Mouse (Mus musculus): ENCODE data around the gene Gm1604a. TPM values are rescaled to one million over a fixed set of nuclear protein-coding genes. Genes with fewer than 3 reads are reported as not detected.
A peak's percentile ranks its signal among the peaks of the same experiment; 100 is the strongest.
"Not testable (repeated sequence)": the region's sequence is repeated elsewhere in the genome, so short reads cannot be mapped to it uniquely, and the experiment has no call there.

Gene Gm1604a
- total RNA-seq (2021): not detected
- long read RNA-seq, experiment 1: 0 reads
- long read RNA-seq, experiment 2: 0 reads

DNA sequence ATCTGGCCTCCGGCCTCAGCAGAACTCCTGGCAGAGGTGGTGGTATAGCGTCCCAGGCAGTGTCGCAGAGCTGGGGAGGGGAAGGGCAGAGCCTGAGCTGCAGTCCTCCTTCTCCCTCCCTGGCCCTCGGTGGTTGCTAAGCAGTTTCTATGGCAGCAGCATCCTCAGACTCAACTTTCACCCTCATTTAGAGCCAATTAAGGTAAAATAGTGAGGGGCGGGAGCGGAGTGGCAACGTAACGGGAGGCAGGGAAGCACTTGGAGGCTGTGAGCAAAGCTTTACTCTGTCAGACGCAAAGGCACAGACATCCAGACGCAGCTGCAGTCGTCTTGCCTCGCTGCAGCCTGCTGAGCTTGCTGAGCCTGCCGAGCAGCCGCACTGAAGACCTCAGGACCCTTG lies at the start of gene Gm1604a:
Gene Gm1604a (plus strand): TSS at position 312 of the 400 bp plus-strand sequence.
- DNase-seq (ENCODE audit: low spot score in 2 of 2): not testable (repeated sequence)

DNA sequence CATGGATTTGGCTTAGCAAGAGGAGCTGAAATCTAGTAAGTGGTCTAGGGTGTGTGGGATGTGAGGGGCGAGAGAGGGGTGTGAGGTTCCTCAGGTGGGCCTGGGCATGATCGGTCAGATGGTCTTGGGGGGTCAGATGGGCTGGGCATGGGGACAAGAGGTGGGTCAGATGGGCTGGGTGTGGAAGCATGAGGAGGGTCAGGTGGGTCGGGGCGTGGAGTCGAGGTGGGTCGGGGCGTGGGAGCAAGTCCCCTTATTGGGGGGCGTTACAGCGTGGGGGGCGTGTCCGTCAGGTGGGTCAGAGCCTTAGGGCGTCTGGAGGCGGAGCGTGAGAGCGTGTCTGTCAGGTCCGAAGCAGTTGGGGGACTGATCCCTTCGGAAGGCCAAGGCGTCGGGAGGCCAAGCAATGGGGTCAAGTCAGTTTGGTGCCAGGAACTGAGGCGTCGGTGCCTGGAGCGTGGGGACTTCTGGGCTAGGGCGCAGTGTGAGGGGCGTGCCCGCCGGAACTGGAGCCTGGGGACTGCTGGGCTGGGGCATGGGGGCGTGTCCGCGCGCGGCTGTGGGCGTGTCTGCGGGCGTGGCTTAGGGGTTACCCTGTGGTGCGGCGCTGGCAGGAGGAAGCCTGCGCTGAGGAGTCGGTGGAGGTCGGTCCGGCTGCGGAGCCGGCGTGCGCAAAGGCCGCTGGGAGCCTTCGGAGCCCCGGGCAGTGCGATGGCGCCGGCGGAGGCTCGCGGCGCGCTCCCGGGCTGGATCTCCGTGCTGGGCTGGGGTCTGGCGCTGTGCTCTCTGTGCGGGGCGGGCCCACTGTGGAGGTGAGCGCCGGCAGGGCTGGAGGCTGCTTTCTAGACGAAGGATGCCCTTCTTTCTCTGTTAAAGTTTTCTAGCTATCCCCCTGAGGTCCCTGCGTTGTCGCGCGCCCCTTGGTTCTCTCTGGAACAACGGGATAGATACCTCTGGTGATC lies 46.8 kb upstream of the Gm1604a start, which contains the start of gene Gm49721:
Gene Gm49721 (plus strand): TSS at position 618 of the 962 bp plus-strand sequence.
- DNase-seq (ENCODE audit: low spot score in 2 of 2): peak; percentile 59 to 67

DNA sequence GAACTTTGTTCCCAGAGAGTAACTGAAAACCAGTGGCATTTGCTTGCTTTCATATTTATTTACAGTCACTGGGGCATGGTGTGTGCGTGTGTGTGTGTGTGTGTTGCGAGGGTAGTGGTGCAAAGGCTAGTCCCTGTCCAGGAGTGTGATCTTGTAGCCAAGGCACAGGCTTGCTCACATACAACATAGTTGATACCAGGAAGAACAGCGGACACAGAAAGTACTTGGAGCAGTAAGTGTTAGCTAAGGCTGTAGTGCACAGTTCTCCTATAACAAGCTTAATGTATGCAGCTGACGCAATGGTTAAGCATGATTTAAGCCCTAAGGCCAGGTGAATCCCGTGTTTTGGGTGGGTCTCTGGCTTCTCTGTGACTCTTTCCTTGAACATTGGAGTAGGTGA lies 46.0 kb upstream of the Gm1604a start:
- DNase-seq (ENCODE audit: low spot score in 2 of 2): not testable (repeated sequence)

DNA sequence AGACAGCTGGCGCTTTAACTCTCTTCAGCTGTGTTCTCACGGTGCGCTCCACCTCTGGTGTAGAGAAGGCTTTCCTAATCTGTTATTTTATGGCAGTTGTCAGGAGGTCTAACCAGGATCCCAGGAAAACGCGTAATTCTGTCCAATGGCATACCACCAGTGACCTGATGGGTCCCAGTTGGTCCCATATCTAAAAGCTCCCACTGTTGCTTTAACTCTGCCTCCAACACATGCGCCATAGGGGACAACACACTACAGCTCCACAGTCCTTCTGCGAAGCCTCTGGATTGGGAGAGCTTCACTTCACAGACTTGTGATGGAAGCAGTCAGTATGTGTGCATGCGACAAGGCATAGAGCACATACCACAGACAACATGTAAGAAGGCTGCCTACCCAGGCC lies 45.2 kb upstream of the Gm1604a start:
- DNase-seq (ENCODE audit: low spot score in 2 of 2): not testable (repeated sequence)

DNA sequence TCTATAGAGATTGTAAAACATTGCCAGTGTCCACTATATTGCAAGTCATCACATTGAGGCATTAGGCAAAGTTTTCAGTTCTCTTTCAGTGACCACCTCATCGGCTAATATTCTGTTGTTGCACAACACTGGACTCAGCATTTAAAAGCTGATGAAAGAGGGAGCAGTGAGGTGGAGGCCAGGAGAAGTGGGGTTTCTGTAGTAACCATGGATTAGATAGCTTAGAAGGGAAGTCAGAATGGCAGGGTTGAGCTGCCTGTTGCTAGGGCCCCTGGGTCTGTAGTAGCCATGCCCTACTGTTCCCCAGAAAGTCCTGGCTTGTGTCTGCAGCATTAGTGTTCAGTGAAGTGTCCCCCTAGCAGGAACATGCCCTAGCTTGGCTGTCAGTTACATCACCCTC lies 39.2 kb upstream of the Gm1604a start:
- DNase-seq (ENCODE audit: low spot score in 2 of 2): not testable (repeated sequence)

DNA sequence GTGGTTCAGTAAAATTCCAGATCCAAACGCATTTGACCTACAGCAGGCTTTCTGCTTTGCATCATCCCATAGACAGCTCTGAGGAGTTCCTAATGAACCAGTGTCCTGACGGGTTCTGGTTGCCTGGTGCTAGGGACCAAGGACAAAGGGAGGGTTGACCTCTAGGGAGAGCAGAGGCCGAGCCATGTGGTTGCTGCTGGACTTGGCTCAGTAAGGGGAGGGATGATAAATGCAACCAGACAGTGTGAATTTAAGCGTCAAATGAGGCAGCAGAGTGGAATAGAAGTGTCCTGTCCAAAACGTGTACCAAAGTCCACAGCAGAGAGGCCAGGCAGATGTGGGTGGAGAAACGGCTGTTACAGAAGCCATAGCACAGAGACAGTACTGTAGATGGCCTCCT lies 29.9 kb upstream of the Gm1604a start:
- not testable (repeated sequence) for DNase-seq (ENCODE audit: low spot score in 2 of 2)

DNA sequence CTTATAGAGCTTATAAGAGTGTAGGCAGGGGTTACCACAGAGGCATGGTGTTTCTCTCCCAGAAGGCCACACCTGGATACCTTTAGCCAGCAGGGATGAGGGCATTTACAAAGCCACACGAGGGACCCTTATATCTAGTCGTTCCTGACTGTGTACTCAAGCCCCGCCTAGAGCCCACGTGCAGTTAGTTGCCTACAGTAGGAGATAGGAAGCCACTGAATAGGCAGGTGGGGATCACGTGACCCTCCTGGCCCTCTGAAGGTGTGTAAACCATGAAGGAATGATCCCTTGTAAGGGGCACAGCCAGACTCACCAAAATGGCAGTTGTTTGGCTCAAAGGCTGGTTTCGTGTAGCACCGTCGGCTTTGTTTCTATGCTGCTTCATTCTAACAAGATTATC lies 28.5 kb upstream of the Gm1604a start:
- DNase-seq (ENCODE audit: low spot score in 2 of 2): not testable (repeated sequence)

DNA sequence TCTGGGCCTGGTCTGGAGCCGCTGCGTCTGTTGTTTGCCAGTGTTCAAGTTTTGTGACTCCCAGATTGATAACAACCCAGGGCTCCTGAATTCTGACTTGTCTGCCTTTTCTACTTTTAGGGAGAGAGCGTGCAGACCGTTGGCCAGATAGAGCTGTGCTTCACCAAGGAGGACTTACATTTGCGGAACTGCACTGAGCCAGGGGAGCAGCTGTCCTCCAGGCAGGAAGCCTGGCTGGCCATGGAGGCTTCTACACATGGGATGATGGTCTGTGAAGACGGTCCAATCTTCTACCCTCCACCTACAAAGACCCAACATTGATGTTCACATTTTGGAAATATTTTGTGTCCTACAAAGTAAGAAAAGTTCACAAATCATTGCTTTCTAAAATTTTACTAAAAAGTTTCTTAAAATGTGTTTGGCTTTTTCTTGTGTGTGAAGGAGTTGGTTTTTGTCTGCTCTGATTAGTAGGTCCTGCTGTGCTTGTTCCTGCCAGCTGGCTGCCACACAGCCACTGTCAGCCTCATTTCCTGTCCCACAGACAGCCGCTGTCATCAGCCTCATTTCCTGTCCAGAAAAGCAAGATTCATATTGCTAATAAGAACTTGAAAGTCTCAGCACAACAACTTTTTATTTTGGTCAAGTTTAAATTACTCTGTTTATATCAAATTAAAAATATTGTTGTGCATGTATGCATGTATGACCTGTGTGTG lies 27.4 kb upstream of the Gm1604a start:
- DNase-seq (ENCODE audit: low spot score in 2 of 2): not testable (repeated sequence)

DNA sequence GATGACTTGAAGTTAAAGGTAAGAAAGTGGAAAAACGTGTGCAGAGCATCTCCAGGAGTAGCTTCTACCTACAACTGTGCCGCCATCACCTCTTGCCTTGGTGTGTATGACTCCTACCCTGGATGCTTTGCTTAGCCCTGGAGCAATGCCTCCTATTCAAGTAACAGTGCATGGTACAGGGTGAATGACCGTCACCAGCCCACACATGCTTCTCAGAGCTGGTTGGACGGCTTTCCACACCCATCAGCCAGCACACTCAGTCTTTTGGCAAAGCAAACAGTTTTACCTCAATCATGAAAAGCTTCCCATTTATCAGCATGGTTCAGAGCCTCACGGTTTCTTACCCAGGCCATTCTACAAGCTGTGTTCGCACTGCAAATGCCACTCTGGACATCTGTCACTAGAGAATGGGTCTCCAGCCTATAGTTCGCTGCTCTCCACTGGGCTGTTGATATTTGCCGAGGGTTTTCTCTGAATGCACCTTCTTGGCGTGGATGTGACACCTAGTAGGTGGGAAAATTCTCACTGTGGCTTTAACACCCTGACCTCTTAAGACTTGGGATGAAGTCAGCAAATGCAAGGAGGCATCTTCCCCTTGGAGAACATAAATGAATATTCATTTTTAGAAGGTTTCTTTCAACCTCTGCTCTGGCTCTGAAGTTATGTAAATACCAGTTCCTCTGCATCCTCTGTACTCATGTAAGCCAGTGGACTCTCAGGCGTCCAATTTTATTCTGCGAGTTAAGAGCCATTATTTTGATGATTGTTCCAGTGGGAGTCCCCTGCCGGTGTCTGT lies 23.4 kb upstream of the Gm1604a start:
- DNase-seq (ENCODE audit: low spot score in 2 of 2): not testable (repeated sequence)

DNA sequence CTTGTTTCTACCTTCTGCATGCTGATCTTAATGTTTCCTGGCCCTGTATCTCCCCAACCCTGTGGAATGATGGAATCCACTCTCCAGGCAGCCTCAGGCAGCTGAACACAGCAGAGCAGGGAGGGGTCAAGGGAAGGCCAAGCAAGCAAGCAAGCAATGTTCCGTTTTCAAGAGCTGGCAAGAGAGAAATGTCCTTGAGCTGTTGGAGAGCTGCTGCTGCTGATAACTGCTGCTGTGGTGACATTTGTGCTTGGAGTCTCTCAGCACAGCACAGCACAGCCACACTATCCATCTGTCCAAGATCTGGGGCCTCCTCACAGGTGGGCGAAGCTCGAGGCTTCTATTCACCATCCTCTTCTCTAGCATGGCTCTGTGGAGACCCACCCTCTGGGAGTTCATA lies 22.0 kb upstream of the Gm1604a start:
- DNase-seq (ENCODE audit: low spot score in 2 of 2): not testable (repeated sequence)

DNA sequence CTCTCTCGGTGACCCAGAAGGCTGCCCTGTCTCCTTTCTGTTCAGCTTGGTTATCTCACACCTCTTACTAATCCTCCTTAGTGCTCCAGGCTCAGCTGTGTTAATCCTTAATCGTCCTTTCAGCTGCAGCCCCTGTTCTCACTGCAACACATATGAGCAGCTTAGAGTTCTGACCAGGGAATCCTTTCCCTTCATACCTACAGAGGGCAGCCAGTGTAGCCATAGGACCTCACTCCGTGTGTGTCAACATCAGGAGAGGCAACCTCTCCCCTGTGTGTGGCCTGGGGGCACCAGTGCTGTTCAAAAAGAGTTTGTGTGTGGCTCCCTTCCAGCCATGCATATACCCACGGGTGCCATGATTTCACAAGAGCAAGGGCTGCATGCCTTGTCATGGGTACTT lies 19.7 kb upstream of the Gm1604a start:
- not testable (repeated sequence) for DNase-seq (ENCODE audit: low spot score in 2 of 2)

DNA sequence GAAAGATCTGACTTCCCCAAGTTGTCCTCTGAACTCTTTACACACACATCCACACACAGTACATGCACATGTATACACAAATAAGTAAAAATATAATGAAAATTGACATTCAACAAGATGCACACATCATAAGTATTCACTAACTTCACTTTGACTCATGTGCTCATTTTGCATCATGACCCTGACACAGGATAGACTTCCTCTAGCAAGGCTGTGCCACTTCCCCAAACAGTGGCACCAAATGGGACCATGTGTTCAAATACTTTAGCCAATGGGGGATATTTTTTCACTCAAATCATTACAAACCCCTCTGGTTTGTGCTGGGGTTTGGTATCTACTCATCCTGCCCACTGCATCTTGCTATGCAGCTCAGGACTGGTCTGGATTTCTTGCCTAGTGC lies 16.5 kb upstream of the Gm1604a start:
- not testable (repeated sequence) for DNase-seq (ENCODE audit: low spot score in 2 of 2)

DNA sequence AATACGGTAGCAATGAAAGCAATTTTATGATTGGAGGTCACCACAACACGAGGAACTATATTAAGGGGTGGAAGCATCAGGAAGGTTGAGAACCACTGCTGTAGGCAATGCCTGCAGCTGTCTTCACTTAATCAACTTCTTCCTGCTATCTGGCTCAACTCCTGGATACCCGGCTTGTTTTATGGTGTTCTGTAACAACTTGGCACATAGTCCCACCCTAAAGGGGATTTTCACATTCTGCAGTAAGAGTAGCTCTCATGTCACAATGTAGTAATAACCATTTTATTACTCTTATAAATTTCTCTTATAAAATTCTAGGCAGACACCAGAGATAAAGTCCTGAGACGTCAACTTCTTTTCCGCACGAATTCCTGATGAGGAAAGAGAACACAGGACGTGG lies 15.9 kb upstream of the Gm1604a start:
- DNase-seq (ENCODE audit: low spot score in 2 of 2): not testable (repeated sequence)

DNA sequence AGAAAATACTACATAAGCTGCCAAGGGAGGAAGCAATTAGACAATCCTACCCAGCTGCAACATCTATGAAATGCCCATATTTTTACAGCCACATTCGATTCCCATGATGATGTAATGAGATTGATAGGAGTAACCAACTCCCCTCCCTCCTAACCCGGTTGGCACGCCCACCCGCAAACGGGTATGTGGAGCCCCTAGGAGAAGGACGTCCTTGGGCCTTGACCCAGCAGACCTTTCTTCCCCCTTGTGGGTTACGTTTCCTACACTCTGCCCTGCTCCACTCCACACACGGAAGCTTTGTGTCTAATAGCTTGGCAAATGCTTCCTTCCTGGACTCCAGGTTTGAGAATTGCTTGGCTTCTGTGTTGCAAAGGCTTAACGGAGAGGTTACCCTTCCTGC lies 15.5 kb upstream of the Gm1604a start:
- not testable (repeated sequence) for DNase-seq (ENCODE audit: low spot score in 2 of 2)

DNA sequence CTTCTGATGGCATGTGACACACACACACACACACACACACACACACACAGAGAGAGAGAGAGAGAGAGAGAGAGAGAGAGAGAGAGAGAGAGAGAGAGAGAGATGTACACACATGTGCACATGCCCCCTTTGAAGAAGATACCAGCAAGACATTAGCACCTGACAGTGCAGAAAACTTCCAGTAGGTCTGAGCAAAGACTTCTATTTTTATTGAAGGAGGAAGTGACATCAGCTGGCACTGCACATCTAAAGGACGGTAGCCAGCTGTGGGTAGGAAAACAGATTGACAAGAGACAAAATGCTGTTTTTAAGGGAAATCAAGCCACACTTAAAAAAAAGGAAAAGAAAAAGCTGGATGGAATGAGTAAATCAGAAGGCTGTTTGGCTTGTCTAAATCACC lies 11.2 kb upstream of the Gm1604a start:
- DNase-seq (ENCODE audit: low spot score in 2 of 2): not testable (repeated sequence)

DNA sequence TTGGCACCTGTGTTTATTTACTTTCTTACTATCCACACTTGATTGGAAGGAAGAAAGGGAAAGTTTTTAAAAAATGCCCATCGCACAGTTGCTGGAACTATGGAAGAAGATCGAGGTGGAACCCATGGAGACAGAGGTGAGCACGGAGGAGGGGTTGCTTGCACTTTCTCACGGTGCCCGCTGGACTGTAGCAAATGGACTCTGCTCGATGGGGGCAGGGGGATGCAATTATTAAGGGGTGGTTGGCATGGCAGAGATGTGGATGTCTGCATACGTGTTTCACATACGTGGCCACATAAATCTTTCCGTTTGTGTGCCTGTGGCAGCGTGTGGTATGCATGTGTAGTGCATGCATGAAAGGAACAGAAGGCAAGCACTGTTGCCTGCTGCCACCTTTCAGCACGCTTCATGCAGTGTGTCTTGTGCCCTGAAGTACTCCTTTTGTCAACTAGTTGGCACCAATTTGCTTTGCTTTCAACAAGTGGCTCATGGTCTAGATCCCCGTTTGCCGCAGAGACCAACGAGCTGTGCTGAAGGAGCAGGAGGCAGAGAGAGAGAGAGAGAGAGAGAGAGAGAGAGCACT lies 487 bp downstream of the Gm1604a start:
- not testable (repeated sequence) for DNase-seq (ENCODE audit: low spot score in 2 of 2)

DNA sequence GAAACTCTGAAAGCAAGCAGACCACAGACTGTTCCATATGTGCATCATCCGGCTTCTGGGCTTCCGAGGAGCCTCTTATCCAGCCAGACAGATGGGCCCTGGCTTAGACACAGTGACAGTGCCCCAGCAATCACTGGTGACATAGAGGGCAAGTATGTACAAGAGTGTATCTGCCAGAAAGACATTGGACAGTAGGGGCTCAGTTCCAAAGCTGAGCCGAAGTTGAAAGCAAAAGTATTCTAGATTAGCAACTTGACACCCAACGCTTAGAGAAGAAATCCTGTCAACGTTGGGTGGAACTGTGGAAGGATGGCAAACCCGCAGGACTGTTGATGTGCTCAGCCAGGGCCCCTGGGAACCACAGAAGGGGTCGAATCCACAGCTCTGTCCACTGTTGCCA lies 4.8 kb downstream of the Gm1604a start:
- DNase-seq (ENCODE audit: low spot score in 2 of 2): not testable (repeated sequence)

DNA sequence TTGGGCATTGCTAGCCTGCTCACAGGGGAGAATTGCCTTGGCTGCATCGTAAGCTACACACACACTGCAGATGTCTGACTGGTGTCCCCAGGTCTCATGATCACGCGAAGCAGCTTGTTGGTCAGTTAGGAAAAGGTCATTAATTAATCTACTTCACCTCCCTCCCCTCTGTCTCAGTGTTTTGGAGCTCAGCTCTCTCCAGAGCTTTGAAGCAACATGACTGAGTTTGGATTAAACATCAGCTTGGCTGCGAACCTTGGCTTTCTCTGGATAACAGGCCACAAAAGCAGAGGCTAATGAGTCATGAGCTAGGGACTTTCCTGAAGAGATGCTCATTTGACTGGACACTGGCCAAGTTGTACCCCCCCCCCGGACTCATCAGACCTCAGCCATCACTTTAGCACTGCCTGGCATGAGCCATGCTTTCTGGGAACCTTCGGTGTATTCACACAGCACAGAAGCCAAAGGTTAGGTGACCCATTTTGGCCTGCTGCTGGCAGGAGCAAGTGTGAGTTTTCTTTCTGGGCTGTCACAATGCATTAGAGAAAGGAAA lies 5.3 kb downstream of the Gm1604a start:
- DNase-seq (ENCODE audit: low spot score in 2 of 2): not testable (repeated sequence)

DNA sequence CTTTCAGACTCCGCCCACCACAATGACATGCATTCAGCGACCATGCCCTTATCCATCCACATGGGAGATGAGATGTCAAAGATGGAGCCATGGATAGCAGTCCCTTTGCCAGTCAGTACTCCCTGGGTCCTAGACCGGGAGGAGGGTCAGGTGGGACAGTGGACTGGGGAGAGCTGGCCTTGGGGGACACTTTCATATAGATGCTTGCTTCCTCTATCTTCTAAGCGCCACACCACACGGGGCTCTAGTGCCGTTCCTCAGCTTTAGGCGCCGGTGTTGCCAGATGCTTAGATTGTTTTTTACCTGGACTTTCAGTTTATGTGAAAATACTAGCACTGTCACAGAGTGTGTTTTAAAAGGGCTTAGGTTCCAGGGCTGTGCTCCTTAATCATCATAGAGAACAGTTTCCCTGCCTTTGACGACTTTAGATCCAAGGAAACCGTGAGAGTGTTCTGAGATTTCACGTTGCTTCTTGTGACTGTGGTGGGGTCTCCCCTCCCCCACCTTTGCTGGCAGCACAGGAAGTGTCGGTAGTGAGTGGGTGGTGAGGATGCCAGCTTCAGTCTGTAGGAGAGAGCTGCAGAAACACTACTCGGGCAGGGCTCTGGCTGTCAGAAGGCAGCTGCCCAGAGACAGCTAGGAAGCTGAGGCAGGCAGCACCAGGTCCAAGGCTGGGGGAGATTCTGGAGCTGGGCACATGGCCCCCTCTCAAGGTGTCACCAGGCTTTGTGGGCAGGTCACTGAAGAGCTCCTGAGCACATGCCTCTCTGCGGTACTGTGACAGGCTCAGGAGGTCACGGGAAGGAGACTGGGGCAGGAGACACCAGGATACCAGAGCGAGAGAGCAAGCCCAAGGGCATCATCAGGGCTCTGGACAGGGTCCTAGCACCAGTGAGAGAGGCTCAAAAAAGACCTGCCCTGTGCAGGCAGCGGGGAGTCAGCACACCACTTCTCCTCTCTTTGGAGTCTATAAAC lies 8.1 kb downstream of the Gm1604a start:
- not testable (repeated sequence) for DNase-seq (ENCODE audit: low spot score in 2 of 2)

Measured in adrenal gland, adult 18-20 months (tissue).